Mouse (Mus musculus): Measurements from ENCODE around the gene Ctsk.

Ctsk gene

GRCm38 (mm10) chr3:95509348-95509747 is 10.3 kb downstream of the Ctsk start:
- H3K27me3 ChIP-seq (ENCODE audit: control insufficient read depth, insufficient read depth, low read length, poor library complexity, severe bottlenecking): no peaks in the 10 kb centered on the region
- no peaks in the 10 kb centered on the region for H3K36me3 ChIP-seq (ENCODE audit: control insufficient read depth, insufficient read depth, low read length, poor library complexity, severe bottlenecking)
- no peak for DNase-seq (ENCODE audit: low read depth, low spot score)

- peak; percentile 63 for DNase-seq (ENCODE audit: low read depth, low spot score)
These were observed 12.6 kb downstream of the Ctsk start for GRCm38 (mm10) chr3:95511611-95512180.

DNA sequence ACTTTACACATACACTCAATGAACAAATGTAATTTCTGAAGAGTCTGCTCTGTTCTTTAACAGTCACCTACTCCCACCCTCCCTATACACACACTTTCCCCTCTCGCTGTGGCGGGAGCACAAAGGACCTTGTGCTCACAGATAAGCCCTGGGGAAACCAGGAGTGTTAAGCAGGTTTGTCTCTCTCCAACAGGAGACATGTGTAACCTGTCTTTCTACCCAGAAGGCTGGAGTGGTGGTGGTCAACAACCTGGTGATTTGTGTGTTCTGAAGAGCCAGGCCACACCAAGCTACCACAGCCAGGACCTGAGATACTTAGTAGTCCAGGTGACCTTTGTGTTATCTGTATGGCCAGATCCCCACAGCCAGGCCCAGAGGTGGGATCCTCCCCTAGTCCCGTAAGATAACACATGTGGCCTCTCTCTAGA is 17.6 kb downstream of the Ctsk start:
- H3K36me3 ChIP-seq (ENCODE audit: control insufficient read depth, insufficient read depth, low read length, poor library complexity, severe bottlenecking): no peaks in the 10 kb centered on the region
- no peaks in the 10 kb centered on the region for H3K27me3 ChIP-seq (ENCODE audit: control insufficient read depth, insufficient read depth, low read length, poor library complexity, severe bottlenecking)
- no peak for DNase-seq (ENCODE audit: low read depth, low spot score)

More at GRCm38 (mm10) chr3:95511611-95512180, 12.6 kb downstream of the Ctsk start:
- Histone ChIP-seq H3K27me3 (ENCODE audit: control insufficient read depth, insufficient read depth, low read length, poor library complexity, severe bottlenecking) (no peaks in the 10 kb centered on the region), H3K36me3 (ENCODE audit: control insufficient read depth, insufficient read depth, low read length, poor library complexity, severe bottlenecking) (no peaks in the 10 kb centered on the region)

DNA sequence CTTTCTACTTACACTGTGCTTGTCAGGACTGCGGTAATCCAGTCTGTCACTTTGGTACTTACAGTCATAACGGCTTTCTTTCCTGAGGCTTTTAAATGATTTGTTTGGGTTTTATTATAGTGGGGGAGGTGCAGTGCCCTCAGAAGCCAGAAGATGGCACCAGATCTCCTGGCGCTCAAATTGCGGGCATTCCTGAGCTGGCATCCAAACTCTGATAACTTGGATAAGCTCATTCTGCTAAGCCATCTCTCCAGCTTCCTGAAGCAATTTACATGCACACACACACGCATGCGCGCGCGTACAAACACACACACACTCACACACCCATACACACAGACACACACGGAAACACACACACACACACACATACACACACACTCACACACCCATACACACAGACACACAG is 18.4 kb downstream of the Ctsk start:
- Histone ChIP-seq H3K36me3 (ENCODE audit: control insufficient read depth, insufficient read depth, low read length, poor library complexity, severe bottlenecking) (no peaks in the 10 kb centered on the region), H3K27me3 (ENCODE audit: control insufficient read depth, insufficient read depth, low read length, poor library complexity, severe bottlenecking) (no peaks in the 10 kb centered on the region)
- peak; percentile 74 for DNase-seq (ENCODE audit: low read depth, low spot score)

DNA sequence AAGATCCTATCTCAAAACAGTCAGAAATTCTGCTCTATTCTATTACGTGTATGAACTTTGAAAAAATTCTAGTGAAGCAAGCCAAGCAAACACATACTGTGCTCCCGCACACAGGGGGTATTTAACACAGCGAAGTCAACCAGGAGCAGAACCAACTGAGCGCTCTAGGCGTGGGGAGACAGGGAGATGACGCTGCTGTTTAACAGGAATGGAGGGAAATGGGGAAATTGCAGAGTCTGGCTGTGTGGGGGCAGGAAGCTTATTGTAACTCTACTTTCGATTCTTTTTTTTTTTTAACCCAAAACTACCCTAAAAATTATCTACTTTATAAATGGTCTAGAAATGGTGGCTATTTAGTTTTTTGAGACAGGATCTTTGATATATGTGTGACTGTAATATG is 19.8 kb downstream of the Ctsk start:
- no peaks in the 10 kb centered on the region for H3K27me3 ChIP-seq (ENCODE audit: control insufficient read depth, insufficient read depth, low read length, poor library complexity, severe bottlenecking)
- H3K36me3 ChIP-seq (ENCODE audit: control insufficient read depth, insufficient read depth, low read length, poor library complexity, severe bottlenecking): no peaks in the 10 kb centered on the region
- no peak for DNase-seq (ENCODE audit: low read depth, low spot score)

- DNase-seq (ENCODE audit: low read depth, low spot score): no peak
- no peaks in the 10 kb centered on the region for H3K36me3 ChIP-seq (ENCODE audit: control insufficient read depth, insufficient read depth, low read length, poor library complexity, severe bottlenecking)
- no peaks in the 10 kb centered on the region for H3K27me3 ChIP-seq (ENCODE audit: control insufficient read depth, insufficient read depth, low read length, poor library complexity, severe bottlenecking)
These were observed 20.3 kb downstream of the Ctsk start for GRCm38 (mm10) chr3:95519315-95519714.

GRCm38 (mm10) chr3:95520100-95520499 is 21.0 kb downstream of the Ctsk start:
- DNase-seq (ENCODE audit: low read depth, low spot score): no peak
- Histone ChIP-seq H3K36me3 (ENCODE audit: control insufficient read depth, insufficient read depth, low read length, poor library complexity, severe bottlenecking) (no peaks in the 10 kb centered on the region), H3K27me3 (ENCODE audit: control insufficient read depth, insufficient read depth, low read length, poor library complexity, severe bottlenecking) (no peaks in the 10 kb centered on the region)

- H3K27me3 ChIP-seq (ENCODE audit: control insufficient read depth, insufficient read depth, low read length, poor library complexity, severe bottlenecking): no peaks in the 10 kb centered on the region
- no peaks in the 10 kb centered on the region for H3K36me3 ChIP-seq (ENCODE audit: control insufficient read depth, insufficient read depth, low read length, poor library complexity, severe bottlenecking)
- DNase-seq (ENCODE audit: low read depth, low spot score): peak; percentile 75
These were observed 22.1 kb downstream of the Ctsk start for GRCm38 (mm10) chr3:95521168-95521567.

DNA sequence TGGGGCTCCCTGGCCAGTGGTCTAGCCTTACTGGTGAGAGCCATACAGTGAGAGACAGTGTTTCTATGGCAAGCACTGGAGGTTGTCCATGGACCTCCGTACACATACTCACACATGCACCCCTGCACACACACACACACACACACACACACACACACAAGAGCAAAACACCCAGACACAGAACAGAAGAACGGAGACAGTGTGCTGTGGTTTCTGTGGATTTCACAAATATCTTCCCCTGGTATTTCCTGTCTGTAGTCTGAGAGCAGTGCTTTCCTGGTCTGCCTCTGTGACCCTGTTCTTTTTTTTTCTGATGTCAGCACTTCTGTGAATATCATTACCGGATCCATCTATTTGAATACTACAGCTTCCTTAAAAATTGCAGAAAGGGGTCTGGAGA is 24.6 kb downstream of the Ctsk start:
- no peaks in the 10 kb centered on the region for H3K27me3 ChIP-seq (ENCODE audit: control insufficient read depth, insufficient read depth, low read length, poor library complexity, severe bottlenecking)
- DNase-seq (ENCODE audit: low read depth, low spot score): peak; percentile 52
- H3K36me3 ChIP-seq (ENCODE audit: control insufficient read depth, insufficient read depth, low read length, poor library complexity, severe bottlenecking): no peaks in the 10 kb centered on the region

GRCm38 (mm10) chr3:95524673-95525072 is 25.6 kb downstream of the Ctsk start:
- H3K36me3 ChIP-seq (ENCODE audit: control insufficient read depth, insufficient read depth, low read length, poor library complexity, severe bottlenecking): peaks cover 4% of the 10 kb centered on the region
- DNase-seq (ENCODE audit: low read depth, low spot score): no peak
- no peaks in the 10 kb centered on the region for H3K27me3 ChIP-seq (ENCODE audit: control insufficient read depth, insufficient read depth, low read length, poor library complexity, severe bottlenecking)

DNA sequence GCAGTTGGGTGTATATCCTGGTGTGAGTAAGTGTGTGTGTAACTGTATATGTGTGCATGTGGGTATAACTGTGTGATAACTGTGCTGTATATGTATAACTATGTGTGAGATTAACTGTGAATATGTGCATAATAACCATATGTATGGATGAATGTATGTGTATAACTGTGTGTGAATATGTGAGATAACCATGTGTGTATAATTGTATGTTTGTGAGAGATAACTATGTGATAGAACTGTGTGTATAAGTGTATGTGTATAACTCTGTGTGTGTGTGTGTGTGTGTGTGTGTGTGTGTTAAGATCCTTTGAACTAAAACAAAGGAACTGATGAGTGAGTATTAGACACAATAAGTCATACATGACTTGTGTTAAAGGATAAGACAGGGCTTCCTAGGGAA is 27.1 kb downstream of the Ctsk start:
- DNase-seq (ENCODE audit: low read depth, low spot score): no peak
- H3K27me3 ChIP-seq (ENCODE audit: control insufficient read depth, insufficient read depth, low read length, poor library complexity, severe bottlenecking): no peaks in the 10 kb centered on the region
- H3K36me3 ChIP-seq (ENCODE audit: control insufficient read depth, insufficient read depth, low read length, poor library complexity, severe bottlenecking): peaks cover 4% of the 10 kb centered on the region

GRCm38 (mm10) chr3:95526622-95527211 is 27.7 kb downstream of the Ctsk start, which contains the start of gene Ctss:
Ctss (plus strand) TSS chr3:95526786.
- Histone ChIP-seq H3K27me3 (ENCODE audit: control insufficient read depth, insufficient read depth, low read length, poor library complexity, severe bottlenecking) (no peaks in the 10 kb centered on the region), H3K36me3 (ENCODE audit: control insufficient read depth, insufficient read depth, low read length, poor library complexity, severe bottlenecking) (peaks cover 4% of the 10 kb centered on the region)
- peak; percentile 81 for DNase-seq (ENCODE audit: low read depth, low spot score)

DNA sequence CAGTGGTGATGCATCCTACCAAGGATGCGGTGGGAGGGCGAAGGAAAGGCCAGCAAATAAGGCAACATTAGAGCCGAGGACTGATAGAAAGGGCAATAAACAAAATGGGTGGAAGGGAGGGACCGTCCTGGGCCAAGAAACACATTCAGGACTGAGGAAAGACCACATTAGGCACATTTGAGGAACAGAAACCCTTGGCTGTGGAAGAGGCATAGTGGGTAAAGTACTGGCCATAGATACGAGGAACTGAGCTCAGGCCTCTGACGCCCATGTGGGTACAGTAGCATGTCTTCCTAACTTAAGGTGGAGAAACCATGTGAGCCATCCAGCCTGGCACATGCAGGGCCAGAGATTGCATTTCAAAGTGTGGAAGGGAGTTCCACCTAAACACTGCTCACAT is 30.8 kb downstream of the Ctsk start:
- H3K27me3 ChIP-seq (ENCODE audit: control insufficient read depth, insufficient read depth, low read length, poor library complexity, severe bottlenecking): no peaks in the 10 kb centered on the region
- peaks cover 6% of the 10 kb centered on the region for H3K36me3 ChIP-seq (ENCODE audit: control insufficient read depth, insufficient read depth, low read length, poor library complexity, severe bottlenecking)
- peak; percentile 70 for DNase-seq (ENCODE audit: low read depth, low spot score)

DNA sequence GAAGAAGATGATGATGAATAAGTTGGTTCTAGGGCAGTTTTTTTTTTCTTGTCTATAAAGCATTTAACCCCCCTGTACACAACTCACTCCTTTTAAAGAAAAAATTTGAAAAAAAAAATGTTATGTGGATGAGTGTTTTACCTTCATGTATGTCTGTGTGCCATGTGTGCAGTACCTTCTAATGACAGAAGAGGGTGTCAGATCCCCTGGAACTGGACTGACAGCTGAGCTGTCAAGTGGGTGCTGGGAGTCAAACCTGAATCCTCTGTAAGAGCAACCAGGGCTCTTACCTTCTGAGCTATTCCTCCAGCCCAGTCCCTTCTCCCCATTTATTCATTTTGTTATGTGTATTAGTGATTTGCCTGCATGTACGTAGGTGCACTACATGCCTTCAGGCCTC is 32.0 kb downstream of the Ctsk start:
- peaks cover 9% of the 10 kb centered on the region for H3K36me3 ChIP-seq (ENCODE audit: control insufficient read depth, insufficient read depth, low read length, poor library complexity, severe bottlenecking)
- DNase-seq (ENCODE audit: low read depth, low spot score): no peak
- no peaks in the 10 kb centered on the region for H3K27me3 ChIP-seq (ENCODE audit: control insufficient read depth, insufficient read depth, low read length, poor library complexity, severe bottlenecking)

DNA sequence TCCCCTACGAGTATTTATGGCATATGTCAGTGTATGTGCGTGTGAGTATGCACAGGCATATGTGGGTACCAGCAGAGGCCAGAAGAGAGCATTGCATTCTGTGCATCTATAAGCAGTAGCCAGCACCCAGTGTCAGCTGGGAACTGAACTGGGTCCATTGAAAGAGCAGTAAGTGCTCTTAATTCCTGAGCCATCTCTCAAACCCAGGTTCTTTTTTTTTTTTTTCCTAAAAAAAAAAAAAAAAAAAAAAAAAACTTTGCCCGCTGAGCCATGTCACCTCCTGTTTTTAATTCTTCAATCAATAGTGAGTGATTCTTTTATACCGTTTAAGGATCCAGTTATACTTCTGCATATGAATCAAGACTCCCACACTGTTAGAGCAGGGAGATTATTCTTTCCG is 34.3 kb downstream of the Ctsk start:
- DNase-seq (ENCODE audit: low read depth, low spot score): no peak
- Histone ChIP-seq H3K27me3 (ENCODE audit: control insufficient read depth, insufficient read depth, low read length, poor library complexity, severe bottlenecking) (no peaks in the 10 kb centered on the region), H3K36me3 (ENCODE audit: control insufficient read depth, insufficient read depth, low read length, poor library complexity, severe bottlenecking) (peaks cover 18% of the 10 kb centered on the region)

GRCm38 (mm10) chr3:95534927-95535326 is 35.9 kb downstream of the Ctsk start:
- Histone ChIP-seq H3K27me3 (ENCODE audit: control insufficient read depth, insufficient read depth, low read length, poor library complexity, severe bottlenecking) (no peaks in the 10 kb centered on the region), H3K36me3 (ENCODE audit: control insufficient read depth, insufficient read depth, low read length, poor library complexity, severe bottlenecking) (peaks cover 18% of the 10 kb centered on the region)
- no peak for DNase-seq (ENCODE audit: low read depth, low spot score)

Data from splenic B cell, adult 2 months (primary cell).